Mouse (Mus musculus) WW6 (cell line): Measurements from ENCODE around the gene Hvcn1.
"Not testable (repeated sequence)": the region's sequence is repeated elsewhere in the genome, so short reads cannot be mapped to it uniquely, and the experiment has no call there.

ENCODE experiments used
- DNase-seq: peaks from one replicate; pipeline ENCODE4 v3.0.0-alpha.2; 2013; ENCODE audit warnings: low read depth, low spot score

Gene Hvcn1

GRCm38 (mm10) chr5:122206475-122206874 lies at the start of gene Hvcn1:
Hvcn1 (plus strand) TSS chr5:122206804.
- peak; percentile 55 for DNase-seq

DNA sequence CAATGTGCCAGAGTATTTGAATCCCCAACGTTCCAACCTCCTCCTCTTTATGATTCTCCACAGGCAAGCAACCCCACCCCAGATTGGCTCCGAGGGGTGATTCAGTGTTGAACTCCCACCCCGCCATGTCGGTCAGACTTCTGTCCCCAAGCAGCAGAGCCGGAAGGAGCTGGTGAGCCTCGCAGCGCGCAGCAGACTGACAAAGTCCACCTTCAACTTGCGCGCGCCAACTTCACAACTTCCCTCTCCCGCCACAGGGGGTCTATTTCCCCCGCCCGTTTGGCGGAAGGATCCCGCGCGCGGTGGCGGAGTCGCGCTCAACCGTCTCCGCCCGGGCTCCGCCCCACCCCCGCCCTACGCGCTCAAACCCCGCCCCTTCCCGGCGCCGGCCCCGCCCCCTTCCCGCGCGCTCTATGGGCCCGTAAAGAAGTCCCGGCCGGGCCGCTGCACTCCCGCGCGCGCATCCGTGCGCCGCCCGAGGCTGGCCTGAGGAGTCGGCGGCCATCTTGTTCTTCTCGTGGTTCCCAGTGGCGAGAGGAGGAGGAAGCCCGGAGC lies 48.7 kb upstream of the Hvcn1 start, which contains the start of gene Ppp1cc:
Ppp1cc (plus strand) TSS at position 452 of the 555 bp plus-strand sequence.
- peak; percentile 87 for DNase-seq

- no peak for DNase-seq
Observed at GRCm38 (mm10) chr5:122158557-122159515, 47.8 kb upstream of the Hvcn1 start.

- DNase-seq: no peak
Observed at GRCm38 (mm10) chr5:122163194-122163593, 43.4 kb upstream of the Hvcn1 start.

- DNase-seq: no peak
Observed at GRCm38 (mm10) chr5:122164011-122164410, 42.6 kb upstream of the Hvcn1 start.

GRCm38 (mm10) chr5:122165233-122165915 lies 41.2 kb upstream of the Hvcn1 start:
- no peak for DNase-seq

DNA sequence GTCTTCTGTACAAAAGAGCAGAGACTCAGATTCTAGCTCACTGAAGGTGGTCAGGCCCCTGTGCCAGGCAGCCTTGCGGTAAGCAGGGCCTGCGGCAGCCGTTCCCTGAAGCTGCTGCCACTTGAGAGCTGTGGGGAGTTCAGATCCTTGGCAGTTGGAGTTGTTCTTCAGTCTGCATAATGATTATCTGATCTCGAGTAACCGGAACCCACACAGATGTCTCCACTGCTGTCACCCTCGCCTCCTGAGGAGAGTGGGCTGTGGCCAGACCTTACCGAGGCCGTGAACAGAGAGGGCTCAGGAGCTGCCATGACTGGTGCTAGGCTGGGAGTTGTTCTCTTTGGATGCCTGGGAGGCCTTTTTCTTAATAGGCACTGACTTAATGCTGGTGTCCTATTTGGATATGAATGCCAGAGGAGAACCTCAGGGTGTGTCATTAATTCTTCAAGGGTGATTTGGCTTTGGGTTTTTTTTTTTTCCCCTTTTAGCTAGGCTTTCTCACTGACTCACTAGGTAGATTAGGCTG lies 39.9 kb upstream of the Hvcn1 start:
- no peak for DNase-seq

DNA sequence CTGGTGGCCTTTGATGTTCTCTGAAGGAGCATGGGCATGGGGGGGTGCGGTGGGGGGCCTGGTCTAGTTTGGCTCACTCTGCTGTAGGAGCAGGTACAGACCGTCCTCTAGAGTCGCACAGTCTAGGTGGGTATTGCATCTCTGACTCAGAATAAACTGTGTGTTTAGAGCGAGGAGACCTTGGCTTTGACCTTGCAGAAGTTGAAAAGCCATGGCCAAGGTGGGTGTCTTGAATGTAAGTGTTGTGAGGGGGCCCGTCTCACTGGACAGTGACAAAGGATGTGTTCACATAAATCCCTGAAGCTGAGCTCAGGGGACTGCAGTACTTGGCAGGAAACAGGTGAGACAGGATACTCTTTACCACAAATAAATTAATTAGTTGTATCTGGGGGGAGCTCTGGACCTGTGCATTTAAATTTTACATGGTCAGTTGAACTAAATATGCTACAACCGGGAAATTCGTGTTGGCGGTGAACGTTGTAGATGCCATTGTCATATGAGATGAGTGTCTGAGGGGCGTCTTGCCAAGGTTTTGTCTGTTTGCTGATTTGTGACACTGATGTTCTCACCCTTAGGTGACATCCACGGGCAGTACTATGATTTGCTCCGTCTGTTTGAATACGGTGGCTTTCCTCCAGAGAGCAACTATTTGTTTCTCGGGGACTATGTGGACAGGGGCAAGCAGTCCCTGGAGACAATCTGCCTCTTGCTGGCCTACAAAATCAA lies 38.1 kb upstream of the Hvcn1 start:
- no peak for DNase-seq

GRCm38 (mm10) chr5:122171058-122171457 lies 35.5 kb upstream of the Hvcn1 start:
- no peak for DNase-seq

GRCm38 (mm10) chr5:122175402-122175801 lies 31.2 kb upstream of the Hvcn1 start:
- no peak for DNase-seq

GRCm38 (mm10) chr5:122175961-122176360 lies 30.6 kb upstream of the Hvcn1 start:
- DNase-seq: no peak

GRCm38 (mm10) chr5:122176398-122176797 lies 30.2 kb upstream of the Hvcn1 start:
- DNase-seq: no peak

- no peak for DNase-seq
Observed at GRCm38 (mm10) chr5:122179665-122180064, 26.9 kb upstream of the Hvcn1 start.

- no peak for DNase-seq
Observed at GRCm38 (mm10) chr5:122184283-122184806, 22.3 kb upstream of the Hvcn1 start.

- DNase-seq: not testable (repeated sequence)
Observed at GRCm38 (mm10) chr5:122184858-122185257, 21.7 kb upstream of the Hvcn1 start.

DNA sequence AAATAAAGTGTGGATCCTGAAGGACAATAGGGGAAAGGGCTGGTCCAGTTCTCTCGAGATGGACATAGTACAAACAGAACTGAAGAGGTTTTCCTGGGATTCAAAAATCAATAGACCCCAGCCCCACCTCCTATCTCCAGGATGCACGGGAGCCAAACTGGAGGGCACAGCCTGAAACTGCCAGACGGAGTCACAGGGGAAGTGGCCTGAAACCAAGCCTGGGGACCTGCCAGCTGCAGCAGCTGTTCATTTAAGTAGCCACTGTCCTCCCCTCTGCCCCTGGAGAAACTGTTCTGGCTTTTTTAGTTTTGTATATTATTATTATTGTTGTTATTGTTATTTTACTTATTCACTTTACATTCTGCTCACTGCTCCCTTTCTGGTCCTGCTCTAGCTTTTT lies 17.5 kb upstream of the Hvcn1 start:
- DNase-seq: no peak

- no peak for DNase-seq
Observed at GRCm38 (mm10) chr5:122190465-122190864, 16.1 kb upstream of the Hvcn1 start.

- DNase-seq: peak; percentile 64
Observed at GRCm38 (mm10) chr5:122191269-122192063, 15.1 kb upstream of the Hvcn1 start.

GRCm38 (mm10) chr5:122192347-122192746 lies 14.3 kb upstream of the Hvcn1 start:
- DNase-seq: no peak

GRCm38 (mm10) chr5:122200872-122201271 lies 5.7 kb upstream of the Hvcn1 start:
- no peak for DNase-seq
